Mouse (Mus musculus) liver, postnatal 0 days (tissue): Measurements from ENCODE around the gene Cdyl2. TPM values are rescaled to one million over a fixed set of nuclear protein-coding genes. Genes with fewer than 3 reads are reported as not detected.
A peak's percentile ranks its signal among the peaks of the same experiment; 100 is the strongest.

Experiments
- ATAC-seq: fragments of 200-750 bp; cut with Nextera tagmentation; 2 replicates; pipeline ENCODE4 v1.8.0; 2017; ENCODE audit warnings: mild to moderate bottlenecking, moderate library complexity
- DNase-seq: peaks from one replicate; pipeline ENCODE4 v3.0.0-alpha.2; 2016
- H3K27ac ChIP-seq: fragments of 300-500 bp; sonication (generic); 2 replicates; pipeline ENCODE4 v1.5.1; 2014; ENCODE audit warnings: antibody characterized with exemption, moderate library complexity, mild to moderate bottlenecking, low read depth
- H3K27me3 ChIP-seq: fragments of 300-500 bp; sonication (generic); 2 replicates; pipeline ENCODE4 v1.6.1; 2014; ENCODE audit warnings: low read length, control low read depth, mixed read lengths; ENCODE audit not compliant: insufficient read depth
- H3K36me3 ChIP-seq: fragments of 300-500 bp; sonication (generic); replicated peaks from 2 replicates; pipeline ENCODE4 v1.6.1; 2014; ENCODE audit warnings: mild to moderate bottlenecking, control low read depth, low read length, moderate library complexity, mixed read lengths; ENCODE audit not compliant: insufficient read depth
- H3K4me1 ChIP-seq: fragments of 300-500 bp; sonication (generic); 2 replicates; pipeline ENCODE4 v1.6.1; 2014; ENCODE audit warnings: antibody characterized with exemption, mild to moderate bottlenecking, control low read depth; ENCODE audit not compliant: insufficient read depth
- H3K4me2 ChIP-seq: fragments of 300-500 bp; sonication (generic); 2 replicates; pipeline ENCODE4 v1.6.1; 2014; ENCODE audit warnings: low read depth, mild to moderate bottlenecking, low read length, moderate library complexity, mixed read lengths
- H3K4me3 ChIP-seq: fragments of 300-500 bp; sonication (generic); 2 replicates; pipeline ENCODE4 v1.5.1; 2014; ENCODE audit warnings: low read depth, low read length
- H3K9ac ChIP-seq: fragments of 300-500 bp; sonication (generic); replicated peaks from 2 replicates; pipeline ENCODE4 v1.6.1; 2014; ENCODE audit warnings: mild to moderate bottlenecking, moderate library complexity
- H3K9me3 ChIP-seq: fragments of 300-500 bp; sonication (generic); 2 replicates; pipeline ENCODE4 v1.6.1; 2016; ENCODE audit warnings: mild to moderate bottlenecking, control low read depth, low read length, mixed read lengths
- CTCF ChIP-seq: sonication (generic); IDR thresholded peaks from 2 replicates; pipeline ENCODE4 v1.5.1; 2016; ENCODE audit warnings: antibody characterized with exemption, low read depth
- EP300 ChIP-seq: IDR thresholded peaks from 2 replicates; pipeline ENCODE4 v1.6.1; 2016; ENCODE audit warnings: antibody characterized with exemption, low read depth, mild to moderate bottlenecking
- WGBS: fragments of 180-500 bp; shearing (Covaris S2); extraction: QIAGEN DNeasy Blood & Tissue Kit; methylation state at CpG from one replicate; pipeline ENCODE4 v1.1.7; 2014; ENCODE audit not compliant: insufficient replicate concordance; 5-methylcytosine and 5-hydroxymethylcytosine counted together
- polyA plus RNA-seq: library from polyadenylated mRNA; unstranded; fragments of >200 nt; fragmentation: Nextera tagmentation; extraction: Ambion mirVana; gene quantifications from 2 replicates; pipeline ENCODE4 v1.2.1, GENCODE M21; 2015

Gene Cdyl2
- polyA plus RNA-seq, 1 experiment from 2014 or later: 2.3 TPM

DNA sequence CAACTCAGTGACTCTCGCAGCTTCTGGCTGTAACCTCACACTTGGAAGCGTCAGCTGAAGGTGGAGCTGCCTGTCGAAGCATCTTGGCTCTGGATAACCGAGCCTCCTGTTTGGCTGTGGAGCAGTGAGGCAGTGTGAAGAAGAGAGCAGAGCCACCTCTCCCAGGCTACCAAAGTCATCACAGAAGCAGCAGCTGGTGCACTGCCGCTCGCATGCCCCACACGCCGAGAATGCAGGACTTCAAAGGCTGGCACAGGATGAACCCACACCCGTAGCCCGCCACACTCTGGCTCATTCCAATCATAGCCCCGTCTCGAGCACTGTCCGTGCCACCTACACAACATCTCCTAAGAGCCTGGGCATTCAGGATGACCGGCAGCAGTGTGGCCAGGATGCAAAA, 142.7 kb downstream of the Cdyl2 start:
- 83% methylated on average over 14 of the region's 14 CpGs for WGBS
- no peaks in the 10 kb centered on the region for H3K36me3 ChIP-seq
- H3K4me1 ChIP-seq: peaks cover 3% of the 10 kb centered on the region; the same call in 1 of the 2 replicates
- H3K27me3 ChIP-seq: no peaks in the 10 kb centered on the region
- no peak overlapping the region for H3K4me3 ChIP-seq
- H3K4me2 ChIP-seq: no peak overlapping the region
- H3K9me3 ChIP-seq: no peaks in the 10 kb centered on the region
- H3K9ac ChIP-seq: no peak overlapping the region
- DNase-seq: no peak
- no peak for ATAC-seq
- H3K27ac ChIP-seq: no peak overlapping the region
- no peak for TF ChIP-seq EP300
- TF ChIP-seq CTCF: no peak

DNA sequence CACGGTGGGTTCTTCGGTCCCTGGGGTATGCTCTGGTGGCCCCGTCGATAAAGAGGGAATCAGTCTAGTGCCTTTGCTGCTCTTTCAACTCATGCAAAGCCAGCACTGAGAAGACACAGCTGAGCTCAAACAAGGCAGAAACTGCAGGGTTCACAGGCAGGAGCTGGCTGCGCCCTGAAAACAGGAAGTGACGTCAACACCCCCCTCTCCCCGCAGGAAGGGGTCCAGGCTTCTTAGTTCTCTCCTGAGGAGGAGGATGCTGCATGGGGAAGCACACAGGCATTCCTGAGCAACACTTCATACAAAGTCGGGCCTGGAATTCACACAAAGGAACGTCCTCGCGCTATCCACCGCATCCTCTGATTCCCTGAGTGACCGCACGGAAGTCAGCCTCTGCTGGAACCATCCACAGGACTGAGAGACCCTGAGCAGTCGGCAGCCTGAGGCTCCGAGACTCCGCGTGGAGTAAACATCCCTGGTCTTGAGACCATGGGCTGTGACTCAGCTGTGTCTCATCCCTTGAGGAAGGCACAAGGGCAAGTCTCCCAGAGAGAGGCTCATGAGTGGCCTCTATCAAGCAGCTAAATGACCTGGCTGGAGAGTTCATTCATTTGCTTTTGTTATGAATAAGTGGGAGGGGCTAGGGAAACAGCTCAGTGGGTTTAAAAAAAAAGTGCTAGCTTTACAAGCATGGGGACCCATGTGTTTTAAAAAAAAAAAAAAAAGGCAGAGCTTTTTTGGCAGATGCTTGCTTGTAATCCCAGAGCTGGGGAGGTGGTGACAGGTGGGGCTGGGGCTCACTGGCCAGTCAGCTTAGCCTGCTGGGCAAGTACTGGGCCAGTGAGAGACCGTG, 144.9 kb downstream of the Cdyl2 start:
- TF ChIP-seq CTCF (no peak), EP300 (no peak)
- peak overlapping the region; percentile 22; the same call in 1 of the 2 replicates for H3K27ac ChIP-seq
- peaks cover 3% of the 10 kb centered on the region; the same call in 1 of the 2 replicates for H3K4me1 ChIP-seq
- H3K36me3 ChIP-seq: no peaks in the 10 kb centered on the region
- H3K27me3 ChIP-seq: no peaks in the 10 kb centered on the region
- DNase-seq (peak; percentile 41), ATAC-seq (peak; percentile 59)
- 62% methylated on average over 19 of the region's 19 CpGs for WGBS
- H3K4me3 ChIP-seq: no peak overlapping the region
- no peak overlapping the region for H3K9ac ChIP-seq
- peak overlapping the region; percentile 22; the same call in 1 of the 2 replicates for H3K4me2 ChIP-seq
- H3K9me3 ChIP-seq: peaks cover 3% of the 10 kb centered on the region; the same call in 1 of the 2 replicates

DNA sequence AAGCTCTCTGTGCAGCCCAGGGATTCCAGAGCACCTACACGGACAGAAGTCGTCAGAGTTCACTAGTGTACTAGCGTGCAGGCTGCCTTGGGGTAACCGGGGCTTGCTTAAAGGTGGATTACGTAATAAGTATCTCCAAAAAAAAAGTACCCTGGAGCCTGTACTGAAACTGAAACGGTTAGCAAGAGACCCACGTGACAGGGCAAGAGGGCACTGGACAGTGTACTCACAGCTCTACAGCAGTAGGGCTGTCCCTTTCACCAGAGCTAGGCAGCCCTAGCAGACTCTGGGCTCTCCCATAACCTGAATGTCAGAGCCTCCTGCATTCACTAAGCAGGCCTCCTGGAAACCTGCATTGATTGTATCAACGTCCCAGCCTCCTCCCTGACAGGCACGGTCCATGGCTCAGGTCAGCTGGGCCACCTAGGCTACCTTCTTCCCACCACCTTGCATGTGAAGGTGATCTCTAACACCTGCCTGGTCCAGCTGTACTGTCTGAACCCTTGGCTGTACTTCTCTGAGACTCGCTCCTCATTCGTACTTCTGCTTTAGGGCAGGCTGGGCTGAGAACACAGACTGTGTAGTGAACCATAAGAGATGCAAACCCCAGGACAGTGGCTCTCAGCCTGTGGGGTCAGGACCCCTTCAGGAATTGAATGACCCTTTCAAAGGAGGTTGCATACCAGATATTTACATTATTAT, 151.3 kb downstream of the Cdyl2 start:
- peak overlapping the region; percentile 33 for H3K4me3 ChIP-seq
- ATAC-seq (peak; percentile 99), DNase-seq (peak; percentile 44)
- H3K27ac ChIP-seq: peak overlapping the region; percentile 57
- H3K9ac ChIP-seq: peak overlapping the region; percentile 26; the same call in 1 of the 2 replicates
- no peaks in the 10 kb centered on the region for H3K36me3 ChIP-seq
- peaks cover 3% of the 10 kb centered on the region; the same call in 1 of the 2 replicates for H3K9me3 ChIP-seq
- TF ChIP-seq CTCF (no peak), EP300 (no peak)
- H3K4me2 ChIP-seq: peak overlapping the region; percentile 61
- peaks cover 4% of the 10 kb centered on the region; the same call in 1 of the 2 replicates for H3K4me1 ChIP-seq
- H3K27me3 ChIP-seq: no peaks in the 10 kb centered on the region
- 56% methylated on average over 11 of the region's 11 CpGs for WGBS

DNA sequence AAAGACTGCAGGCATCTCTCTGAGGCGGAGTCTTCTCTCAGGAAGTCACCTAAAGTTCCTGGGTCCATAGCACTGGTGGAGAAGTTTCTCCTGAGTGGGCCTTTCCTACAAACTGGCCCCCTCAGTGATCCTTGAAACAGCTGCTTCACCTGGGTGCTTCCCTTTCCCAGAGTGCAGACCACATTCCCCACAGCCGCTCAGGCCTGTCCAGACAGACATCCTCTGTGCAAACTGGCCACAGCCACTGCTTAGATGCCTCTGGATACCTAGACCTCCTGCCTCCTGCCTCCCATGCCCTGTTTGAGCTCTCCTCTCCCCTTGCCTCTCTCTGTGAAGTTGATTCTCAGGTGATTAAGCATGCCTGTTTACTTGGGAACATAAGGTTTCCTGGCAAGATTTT, 156.1 kb downstream of the Cdyl2 start:
- no peaks in the 10 kb centered on the region for H3K27me3 ChIP-seq
- H3K4me2 ChIP-seq: no peak overlapping the region
- no peak for ATAC-seq
- no peak for DNase-seq
- no peaks in the 10 kb centered on the region for H3K36me3 ChIP-seq
- H3K4me3 ChIP-seq: no peak overlapping the region
- WGBS: 93% methylated on average over 2 of the region's 2 CpGs
- H3K27ac ChIP-seq: no peak overlapping the region
- peaks cover 3% of the 10 kb centered on the region; the same call in 1 of the 2 replicates for H3K4me1 ChIP-seq
- TF ChIP-seq EP300 (no peak), CTCF (no peak)
- no peaks in the 10 kb centered on the region for H3K9me3 ChIP-seq
- no peak overlapping the region for H3K9ac ChIP-seq

DNA sequence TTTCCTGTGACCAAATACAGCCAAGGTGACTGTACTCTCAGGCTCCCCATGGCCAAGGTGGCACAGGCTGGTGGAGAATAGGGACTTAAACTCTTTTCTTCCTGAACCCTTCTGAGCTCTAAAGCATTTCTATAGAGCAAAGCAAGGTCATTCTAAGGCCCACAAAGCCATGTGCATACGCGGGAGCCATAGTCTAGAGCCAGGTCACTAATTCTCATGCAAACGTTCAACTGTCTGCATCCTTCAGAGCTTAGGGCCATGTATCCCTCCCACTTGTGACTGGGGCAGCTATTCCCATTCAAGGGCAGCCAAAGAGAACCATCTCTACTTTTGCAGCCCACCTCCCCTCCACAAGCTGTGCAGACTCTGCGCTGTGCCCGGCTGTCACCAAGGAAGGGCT, 159.7 kb downstream of the Cdyl2 start:
- Histone ChIP-seq H3K9me3 (no peaks in the 10 kb centered on the region), H3K27me3 (no peaks in the 10 kb centered on the region)
- WGBS: 85% methylated on average over 5 of the region's 5 CpGs

DNA sequence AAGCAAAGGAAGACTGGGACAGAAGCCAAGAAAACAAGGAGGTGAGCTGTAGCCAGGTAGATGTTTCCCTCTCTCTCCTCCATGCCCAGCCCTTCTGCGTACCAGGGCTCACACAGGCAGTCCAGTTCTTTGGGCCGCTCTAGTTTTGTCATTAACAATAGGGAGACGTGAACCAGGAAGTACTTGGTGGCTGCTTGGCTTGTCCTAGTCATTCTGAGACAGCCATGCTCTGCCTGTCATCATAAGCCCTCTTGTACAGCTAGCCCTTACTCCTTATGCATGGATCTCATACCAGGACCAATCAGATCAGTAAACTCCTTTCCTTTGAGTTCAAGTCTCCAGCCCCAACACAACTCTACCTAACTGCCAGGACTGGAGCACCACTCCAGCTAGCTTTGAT, 180.0 kb downstream of the Cdyl2 start:
- Histone ChIP-seq H3K36me3 (no peaks in the 10 kb centered on the region), H3K27ac (no peak overlapping the region), H3K9ac (no peak overlapping the region), H3K4me2 (no peak overlapping the region), H3K27me3 (no peaks in the 10 kb centered on the region), H3K4me3 (no peak overlapping the region), H3K4me1 (no peaks in the 10 kb centered on the region), H3K9me3 (peaks cover 2% of the 10 kb centered on the region; the same call in 1 of the 2 replicates)
- no peak for DNase-seq
- no peak for ATAC-seq
- WGBS: 77% methylated on average over 3 of the region's 3 CpGs
- TF ChIP-seq EP300: no peak
- no peak for TF ChIP-seq CTCF

More for the DNA sequence above, 159.7 kb downstream of the Cdyl2 start:
- H3K9ac ChIP-seq: no peak overlapping the region
- H3K4me3 ChIP-seq: no peak overlapping the region
- DNase-seq (no peak), ATAC-seq (no peak)
- TF ChIP-seq EP300 (no peak), CTCF (no peak)
- no peaks in the 10 kb centered on the region for H3K36me3 ChIP-seq
- H3K4me2 ChIP-seq: no peak overlapping the region
- no peaks in the 10 kb centered on the region for H3K4me1 ChIP-seq
- no peak overlapping the region for H3K27ac ChIP-seq
